Mouse (Mus musculus): ENCODE measurements around the gene H2-Ob. TPM values are rescaled to one million over a fixed set of nuclear protein-coding genes. Genes with fewer than 3 reads are reported as not detected.

The H2-Ob gene
- total and polyA plus RNA-seq, 2 experiments from 2014 or later = 0.13 to 0.42 TPM

- ATAC-seq (no peak), DNase-seq (ENCODE audit: low spot score) (no peak)
- H3K27ac ChIP-seq = no peak overlapping the region
- no peak overlapping the region for H3K9ac ChIP-seq (replicated peaks; ENCODE audit: low read length)
- H3K27me3 ChIP-seq (ENCODE audit: insufficient read depth, low read length) = peaks cover 18% of the 10 kb centered on the region
- H3K36me3 ChIP-seq (ENCODE audit: insufficient read depth, low read length) = no peaks in the 10 kb centered on the region
- H3K4me3 ChIP-seq (ENCODE audit: low read length) = no peak overlapping the region
- WGBS = 78% methylated on average over 7 of the region's 7 CpGs
- no peak for TF ChIP-seq CTCF (IDR thresholded peaks at IDR 0.05; ENCODE audit: low read depth)
- no peak overlapping the region for H3K4me2 ChIP-seq (ENCODE audit: low read depth, low read length)
- peaks cover 5% of the 10 kb centered on the region; the same call in 1 of the 2 replicates for H3K4me1 ChIP-seq (ENCODE audit: insufficient read depth, low read length)
- no peaks in the 10 kb centered on the region for H3K9me3 ChIP-seq (ENCODE audit: low read length)
Measured at GRCm38 (mm10) chr17:34201506-34202055, 37.1 kb upstream of the H2-Ob start.

DNA sequence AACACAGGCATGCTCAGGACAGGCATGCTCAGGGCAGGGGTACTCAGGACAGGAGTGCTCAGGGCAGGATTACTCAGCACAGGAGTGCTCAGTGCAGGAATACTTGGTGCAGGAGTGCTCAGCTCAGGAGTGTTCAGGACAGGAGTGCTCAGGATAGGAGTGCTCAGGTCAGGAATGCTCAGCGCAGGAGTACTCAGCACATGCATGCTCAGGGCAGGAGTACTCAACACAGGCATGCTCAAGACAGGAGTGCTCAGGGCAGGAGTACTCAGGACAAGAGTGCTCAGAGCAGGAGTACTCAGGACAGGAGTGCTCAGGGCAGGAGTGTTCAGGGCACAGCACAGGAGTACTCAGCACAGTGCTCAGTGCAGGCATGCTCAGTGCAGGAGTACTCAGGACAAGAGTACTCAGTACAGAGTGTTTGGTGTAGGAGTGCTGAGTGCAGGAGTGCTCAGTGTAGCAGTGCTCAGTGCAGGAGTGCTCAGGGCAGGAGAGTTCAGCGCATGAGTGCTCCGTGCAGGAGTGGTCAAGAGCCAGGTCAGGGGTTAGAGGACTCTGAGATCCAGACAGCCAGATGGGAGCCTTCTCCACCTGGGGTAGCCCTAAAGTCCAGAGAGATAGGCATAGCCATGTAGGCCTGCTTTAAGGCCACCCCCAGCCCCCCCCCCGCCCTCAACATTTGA lies 35.8 kb upstream of the H2-Ob start:
- DNase-seq (ENCODE audit: low spot score) (no peak), ATAC-seq (peak; percentile 24; the same call in 1 of the 2 replicates)
- Histone ChIP-seq H3K4me3 (ENCODE audit: low read length) (no peak overlapping the region), H3K27ac (no peak overlapping the region), H3K9me3 (ENCODE audit: low read length) (no peaks in the 10 kb centered on the region), H3K4me2 (ENCODE audit: low read depth, low read length) (no peak overlapping the region), H3K4me1 (ENCODE audit: insufficient read depth, low read length) (peaks cover 5% of the 10 kb centered on the region; the same call in 1 of the 2 replicates), H3K9ac (replicated peaks; ENCODE audit: low read length) (no peak overlapping the region), H3K36me3 (ENCODE audit: insufficient read depth, low read length) (no peaks in the 10 kb centered on the region), H3K27me3 (ENCODE audit: insufficient read depth, low read length) (peaks cover 16% of the 10 kb centered on the region; the same call in 1 of the 2 replicates)
- no peak for TF ChIP-seq CTCF (IDR thresholded peaks at IDR 0.05; ENCODE audit: low read depth)
- WGBS = 72% methylated on average over 4 of the region's 4 CpGs

GRCm38 (mm10) chr17:34203444-34203843 lies 35.3 kb upstream of the H2-Ob start, which contains the start of gene Tap2:
Gene Tap2 (plus strand): TSS chr17:34203527.
- H3K9ac ChIP-seq (replicated peaks; ENCODE audit: low read length) = peak within 1 kb of the TSS; percentile 44
- H3K4me1 ChIP-seq (ENCODE audit: insufficient read depth, low read length) = peaks cover under 1% of the 10 kb centered on the region; the same call in 1 of the 2 replicates
- DNase-seq (ENCODE audit: low spot score) = no peak
- H3K4me3 ChIP-seq (ENCODE audit: low read length) = peak within 1 kb of the TSS; percentile 59
- peak within 1 kb of the TSS; percentile 62 for H3K4me2 ChIP-seq (ENCODE audit: low read depth, low read length)
- H3K27ac ChIP-seq = no peak within 1 kb of the TSS
- 56% methylated on average over 5 of the region's 5 CpGs for WGBS
- no peak for TF ChIP-seq CTCF (IDR thresholded peaks at IDR 0.05; ENCODE audit: low read depth)
- H3K9me3 ChIP-seq (ENCODE audit: low read length) = no peaks in the 10 kb centered on the region
- ATAC-seq = no peak
- peaks cover 12% of the 10 kb centered on the region; the same call in 1 of the 2 replicates for H3K27me3 ChIP-seq (ENCODE audit: insufficient read depth, low read length)
- no peaks in the 10 kb centered on the region for H3K36me3 ChIP-seq (ENCODE audit: insufficient read depth, low read length)

DNA sequence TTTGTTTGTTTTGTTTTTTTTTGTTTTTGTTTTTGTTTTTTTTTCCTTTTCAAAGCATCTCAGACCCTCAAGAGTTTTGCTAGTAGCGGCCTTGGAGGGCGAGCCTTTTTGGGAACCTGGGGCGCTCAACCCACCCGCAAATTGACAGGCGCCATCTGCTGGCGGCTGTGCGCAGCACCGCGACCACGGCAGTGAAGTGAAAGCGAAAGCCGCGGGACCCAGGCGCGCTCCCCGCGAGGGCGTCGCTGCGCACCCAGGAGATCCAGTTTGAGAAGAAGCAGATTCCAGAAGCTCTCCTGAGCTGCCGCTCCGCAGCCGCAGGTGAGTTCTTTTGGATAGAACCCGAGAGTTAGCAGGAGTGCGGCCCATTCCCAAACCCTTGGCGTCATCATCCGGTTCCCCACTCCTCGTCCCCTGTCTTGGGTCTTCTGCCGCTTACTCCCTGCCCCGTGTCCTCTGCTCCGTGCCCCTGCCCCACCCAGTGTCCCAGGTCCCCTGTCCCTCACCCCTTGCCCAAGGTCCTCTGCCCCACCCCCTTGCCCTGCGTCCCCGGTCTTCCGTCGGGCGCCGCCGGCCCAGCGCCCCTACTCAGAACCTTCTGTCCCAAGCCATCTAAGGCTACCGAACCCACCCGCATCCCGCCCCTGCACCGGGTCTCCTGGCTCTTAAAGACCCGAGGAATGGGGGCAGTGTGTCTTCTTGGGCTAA lies 34.2 kb upstream of the H2-Ob start:
- under 1% methylated on average over 44 of the region's 44 CpGs for WGBS
- ATAC-seq = peak; percentile 48; the same call in 1 of the 2 replicates

DNA sequence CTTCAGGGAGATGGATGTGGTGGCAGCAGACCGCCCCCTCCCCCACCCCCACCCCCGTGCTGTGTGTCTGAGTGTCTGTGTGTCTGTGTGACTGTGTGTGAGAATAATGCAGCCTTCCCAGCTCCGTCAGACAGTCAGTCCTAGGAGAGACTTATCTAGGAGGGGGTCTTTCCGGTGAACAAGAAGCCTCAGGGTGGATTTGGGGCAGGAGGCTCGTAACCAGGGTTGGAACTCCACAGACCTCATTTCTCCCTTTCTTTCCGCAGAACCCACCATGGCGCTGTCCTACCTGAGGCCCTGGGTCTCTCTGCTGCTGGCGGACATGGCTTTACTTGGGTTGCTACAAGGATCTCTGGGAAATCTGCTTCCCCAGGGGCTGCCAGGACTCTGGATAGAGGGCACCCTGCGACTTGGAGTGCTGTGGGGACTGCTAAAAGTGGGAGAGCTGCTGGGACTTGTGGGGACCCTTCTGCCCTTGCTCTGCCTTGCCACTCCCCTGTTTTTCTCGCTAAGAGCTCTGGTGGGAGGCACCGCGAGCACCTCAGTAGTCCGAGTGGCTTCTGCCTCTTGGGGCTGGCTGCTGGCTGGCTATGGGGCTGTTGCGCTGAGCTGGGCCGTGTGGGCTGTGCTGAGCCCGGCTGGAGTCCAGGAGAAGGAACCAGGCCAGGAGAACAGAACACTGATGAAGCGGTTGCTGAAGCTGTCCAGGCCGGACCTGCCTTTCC lies 33.5 kb upstream of the H2-Ob start:
- peak overlapping the region; percentile 44; the same call in 1 of the 2 replicates for H3K9ac ChIP-seq (replicated peaks; ENCODE audit: low read length)
- no peak overlapping the region for H3K27ac ChIP-seq
- peak overlapping the region; percentile 62 for H3K4me2 ChIP-seq (ENCODE audit: low read depth, low read length)
- 15% methylated on average over 18 of the region's 18 CpGs for WGBS
- ATAC-seq = peak; percentile 25; the same call in 1 of the 2 replicates
- DNase-seq (ENCODE audit: low spot score) = no peak
- H3K4me1 ChIP-seq (ENCODE audit: insufficient read depth, low read length) = no peaks in the 10 kb centered on the region
- TF ChIP-seq CTCF (IDR thresholded peaks at IDR 0.05; ENCODE audit: low read depth) = no peak
- H3K27me3 ChIP-seq (ENCODE audit: insufficient read depth, low read length) = peaks cover 6% of the 10 kb centered on the region; the same call in 1 of the 2 replicates
- H3K36me3 ChIP-seq (ENCODE audit: insufficient read depth, low read length) = no peaks in the 10 kb centered on the region
- H3K4me3 ChIP-seq (ENCODE audit: low read length) = peak overlapping the region; percentile 59
- H3K9me3 ChIP-seq (ENCODE audit: low read length) = no peaks in the 10 kb centered on the region

More for the DNA sequence above, 34.2 kb upstream of the H2-Ob start:
- H3K9ac ChIP-seq (replicated peaks; ENCODE audit: low read length) = peak overlapping the region; percentile 44
- peak; percentile 83 for DNase-seq (ENCODE audit: low spot score)
- no peaks in the 10 kb centered on the region for H3K4me1 ChIP-seq (ENCODE audit: insufficient read depth, low read length)
- H3K36me3 ChIP-seq (ENCODE audit: insufficient read depth, low read length) = no peaks in the 10 kb centered on the region
- peak overlapping the region; percentile 62 for H3K4me2 ChIP-seq (ENCODE audit: low read depth, low read length)
- peak; percentile 86 for TF ChIP-seq CTCF (IDR thresholded peaks at IDR 0.05; ENCODE audit: low read depth)
- H3K9me3 ChIP-seq (ENCODE audit: low read length) = no peaks in the 10 kb centered on the region
- H3K27me3 ChIP-seq (ENCODE audit: insufficient read depth, low read length) = peaks cover 6% of the 10 kb centered on the region; the same call in 1 of the 2 replicates
- no peak overlapping the region for H3K27ac ChIP-seq
- peak overlapping the region; percentile 59 for H3K4me3 ChIP-seq (ENCODE audit: low read length)

DNA sequence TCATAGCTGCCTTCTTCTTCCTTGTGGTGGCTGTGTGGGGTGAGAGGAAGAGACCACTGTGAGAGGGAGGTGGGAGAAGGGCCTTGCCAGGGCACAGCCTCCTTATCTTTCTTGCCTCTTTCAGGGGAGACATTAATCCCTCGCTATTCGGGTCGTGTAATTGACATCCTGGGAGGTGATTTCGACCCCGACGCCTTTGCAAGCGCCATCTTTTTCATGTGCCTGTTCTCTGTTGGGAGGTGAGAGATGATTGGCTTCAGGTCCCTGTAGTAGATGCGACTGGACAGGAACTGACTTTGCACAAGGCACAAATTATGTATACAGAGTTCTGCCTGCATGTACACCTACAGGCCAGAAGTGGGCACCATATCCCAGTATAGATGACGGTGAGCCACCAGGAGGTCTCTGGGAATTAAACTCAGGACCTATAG lies 32.9 kb upstream of the H2-Ob start:
- Histone ChIP-seq H3K36me3 (ENCODE audit: insufficient read depth, low read length) (no peaks in the 10 kb centered on the region), H3K4me2 (ENCODE audit: low read depth, low read length) (no peak overlapping the region), H3K4me3 (ENCODE audit: low read length) (no peak overlapping the region), H3K27ac (no peak overlapping the region), H3K9ac (replicated peaks; ENCODE audit: low read length) (no peak overlapping the region), H3K9me3 (ENCODE audit: low read length) (no peaks in the 10 kb centered on the region), H3K4me1 (ENCODE audit: insufficient read depth, low read length) (no peaks in the 10 kb centered on the region), H3K27me3 (ENCODE audit: insufficient read depth, low read length) (peaks cover 6% of the 10 kb centered on the region; the same call in 1 of the 2 replicates)
- 23% methylated on average over 9 of the region's 9 CpGs for WGBS
- DNase-seq (ENCODE audit: low spot score) (peak; percentile 50), ATAC-seq (no peak)
- peak; percentile 73 for TF ChIP-seq CTCF (IDR thresholded peaks at IDR 0.05; ENCODE audit: low read depth)

Measured in hindbrain, postnatal 0 days (tissue).